Mouse (Mus musculus): ENCODE measurements at regions not wholly inside any gene's neighbourhood (a gene's known extent, or its start where the extent isn't known, plus 50 kb on each side); places are given as distances from the start of the nearest gene placed in this dataset.

- WGBS, result 91% methylated on average over 5 of the region's 5 CpGs
- Histone ChIP-seq H3K4me1 (replicated peaks) (0 out of 2 replicates have a peak, but pooled peaks cover 4% of the 10 kb centered on the region), H3K27ac (no peak overlapping the region), H3K27me3 (ENCODE audit: insufficient read depth, poor library complexity, severe bottlenecking) (no peaks in the 10 kb centered on the region), H3K36me3 (no peaks in the 10 kb centered on the region), H3K4me3 (no peak overlapping the region), H3K9me3 (no peaks in the 10 kb centered on the region)
- DNase-seq (ENCODE audit: low spot score), result no peak
These were observed 207.4 kb upstream of the Hs6st1 start for GRCm38 (mm10) chr1:35860779-35861178.

- DNase-seq (ENCODE audit: low spot score), result no peak
- H3K36me3 ChIP-seq, result no peaks in the 10 kb centered on the region
These were observed 206.0 kb upstream of the Hs6st1 start for GRCm38 (mm10) chr1:35862196-35862595.

GRCm38 (mm10) chr1:35862661-35863060 lies 205.5 kb upstream of the Hs6st1 start:
- DNase-seq (ENCODE audit: low spot score), result no peak
- Histone ChIP-seq H3K36me3 (no peaks in the 10 kb centered on the region), H3K4me1 (replicated peaks) (no peaks in the 10 kb centered on the region), H3K27ac (no peak overlapping the region), H3K4me3 (no peak overlapping the region), H3K9me3 (no peaks in the 10 kb centered on the region), H3K27me3 (ENCODE audit: insufficient read depth, poor library complexity, severe bottlenecking) (no peaks in the 10 kb centered on the region)
- WGBS, result 87% methylated on average over 2 of the region's 2 CpGs

More at GRCm38 (mm10) chr1:35862196-35862595, 206.0 kb upstream of the Hs6st1 start:
- WGBS, result 90% methylated on average over 5 of the region's 5 CpGs
- Histone ChIP-seq H3K27ac (no peak overlapping the region), H3K27me3 (ENCODE audit: insufficient read depth, poor library complexity, severe bottlenecking) (no peaks in the 10 kb centered on the region), H3K9me3 (no peaks in the 10 kb centered on the region), H3K4me1 (replicated peaks) (no peaks in the 10 kb centered on the region), H3K4me3 (no peak overlapping the region)

GRCm38 (mm10) chr1:35864246-35864645 lies 204.0 kb upstream of the Hs6st1 start:
- no peaks in the 10 kb centered on the region for H3K36me3 ChIP-seq
- no peaks in the 10 kb centered on the region for H3K9me3 ChIP-seq
- H3K27ac ChIP-seq, result no peak overlapping the region
- WGBS, result 90% methylated on average over 9 of the region's 9 CpGs
- H3K4me3 ChIP-seq, result no peak overlapping the region
- no peaks in the 10 kb centered on the region for H3K27me3 ChIP-seq (ENCODE audit: insufficient read depth, poor library complexity, severe bottlenecking)
- no peak for DNase-seq (ENCODE audit: low spot score)
- peaks cover 2% of the 10 kb centered on the region for H3K4me1 ChIP-seq (replicated peaks)

- no peaks in the 10 kb centered on the region for H3K36me3 ChIP-seq
- WGBS, result 86% methylated on average over 6 of the region's 6 CpGs
- no peak overlapping the region for H3K4me3 ChIP-seq
- peak overlapping the region; percentile 35 for H3K27ac ChIP-seq
- no peaks in the 10 kb centered on the region for H3K27me3 ChIP-seq (ENCODE audit: insufficient read depth, poor library complexity, severe bottlenecking)
- no peak for DNase-seq (ENCODE audit: low spot score)
- H3K4me1 ChIP-seq (replicated peaks), result peaks cover 12% of the 10 kb centered on the region
- no peaks in the 10 kb centered on the region for H3K9me3 ChIP-seq
These were observed 202.9 kb upstream of the Hs6st1 start for GRCm38 (mm10) chr1:35865263-35865662.

GRCm38 (mm10) chr1:35866643-35867042 lies 201.6 kb upstream of the Hs6st1 start:
- Histone ChIP-seq H3K36me3 (no peaks in the 10 kb centered on the region), H3K4me3 (no peak overlapping the region), H3K4me1 (replicated peaks) (peaks cover 20% of the 10 kb centered on the region), H3K27ac (no peak overlapping the region), H3K9me3 (no peaks in the 10 kb centered on the region), H3K27me3 (ENCODE audit: insufficient read depth, poor library complexity, severe bottlenecking) (no peaks in the 10 kb centered on the region)
- WGBS, result 89% methylated on average over 12 of the region's 12 CpGs
- DNase-seq (ENCODE audit: low spot score), result no peak

GRCm38 (mm10) chr1:35869381-35870143 lies 198.6 kb upstream of the Hs6st1 start:
- DNase-seq (ENCODE audit: low spot score), result peak; percentile 87
- Histone ChIP-seq H3K4me1 (replicated peaks) (peaks cover 20% of the 10 kb centered on the region), H3K4me3 (peak overlapping the region; percentile 27), H3K9me3 (no peaks in the 10 kb centered on the region), H3K36me3 (no peaks in the 10 kb centered on the region), H3K27ac (peak overlapping the region; percentile 76), H3K27me3 (ENCODE audit: insufficient read depth, poor library complexity, severe bottlenecking) (no peaks in the 10 kb centered on the region)
- 32% methylated on average over 17 of the region's 17 CpGs for WGBS

- H3K36me3 ChIP-seq, result no peaks in the 10 kb centered on the region
- 69% methylated on average over 9 of the region's 9 CpGs for WGBS
- DNase-seq (ENCODE audit: low spot score), result no peak
- H3K4me1 ChIP-seq (replicated peaks), result peaks cover 24% of the 10 kb centered on the region
- H3K9me3 ChIP-seq, result no peaks in the 10 kb centered on the region
- 0 out of 2 replicates have a peak overlapping the region, but pooled peaks have one; percentile 27 for H3K4me3 ChIP-seq
- H3K27ac ChIP-seq, result peak overlapping the region; percentile 76
- no peaks in the 10 kb centered on the region for H3K27me3 ChIP-seq (ENCODE audit: insufficient read depth, poor library complexity, severe bottlenecking)
These were observed 197.9 kb upstream of the Hs6st1 start for GRCm38 (mm10) chr1:35870144-35870827.

GRCm38 (mm10) chr1:35873038-35873437 lies 195.2 kb upstream of the Hs6st1 start:
- H3K27ac ChIP-seq, result no peak overlapping the region
- H3K9me3 ChIP-seq, result no peaks in the 10 kb centered on the region
- peaks cover 26% of the 10 kb centered on the region for H3K4me1 ChIP-seq (replicated peaks)
- no peak for DNase-seq (ENCODE audit: low spot score)
- H3K27me3 ChIP-seq (ENCODE audit: insufficient read depth, poor library complexity, severe bottlenecking), result no peaks in the 10 kb centered on the region
- WGBS, result 82% methylated on average over 2 of the region's 2 CpGs
- no peaks in the 10 kb centered on the region for H3K36me3 ChIP-seq
- no peak overlapping the region for H3K4me3 ChIP-seq

- Histone ChIP-seq H3K27me3 (ENCODE audit: insufficient read depth, poor library complexity, severe bottlenecking) (no peaks in the 10 kb centered on the region), H3K27ac (peak overlapping the region; percentile 41; the same call in 1 of the 2 replicates), H3K4me3 (no peak overlapping the region), H3K9me3 (no peaks in the 10 kb centered on the region), H3K36me3 (no peaks in the 10 kb centered on the region), H3K4me1 (replicated peaks) (peaks cover 13% of the 10 kb centered on the region)
- WGBS, result 82% methylated on average over 11 of the region's 11 CpGs
- no peak for DNase-seq (ENCODE audit: low spot score)
These were observed 192.9 kb upstream of the Hs6st1 start for GRCm38 (mm10) chr1:35875210-35875811.

- H3K4me3 ChIP-seq, result no peak overlapping the region
- DNase-seq (ENCODE audit: low spot score), result no peak
- no peaks in the 10 kb centered on the region for H3K27me3 ChIP-seq (ENCODE audit: insufficient read depth, poor library complexity, severe bottlenecking)
- 0 out of 2 replicates have a peak, but pooled peaks cover 6% of the 10 kb centered on the region for H3K4me1 ChIP-seq (replicated peaks)
- 91% methylated on average over 4 of the region's 4 CpGs for WGBS
- no peak overlapping the region; the same call in 1 of the 2 replicates for H3K27ac ChIP-seq
- H3K9me3 ChIP-seq, result no peaks in the 10 kb centered on the region
- H3K36me3 ChIP-seq, result no peaks in the 10 kb centered on the region
These were observed 189.8 kb upstream of the Hs6st1 start for GRCm38 (mm10) chr1:35878426-35878825.

GRCm38 (mm10) chr1:35879388-35880093 lies 188.7 kb upstream of the Hs6st1 start:
- Histone ChIP-seq H3K4me1 (replicated peaks) (0 out of 2 replicates have a peak, but pooled peaks cover 6% of the 10 kb centered on the region), H3K27me3 (ENCODE audit: insufficient read depth, poor library complexity, severe bottlenecking) (no peaks in the 10 kb centered on the region), H3K36me3 (no peaks in the 10 kb centered on the region), H3K9me3 (no peaks in the 10 kb centered on the region), H3K4me3 (no peak overlapping the region), H3K27ac (no peak overlapping the region)
- no peak for DNase-seq (ENCODE audit: low spot score)
- 86% methylated on average over 11 of the region's 11 CpGs for WGBS
